Mouse (Mus musculus) hindbrain, embryonic 16.5 days (tissue): Measurements from ENCODE around the gene Rtp3. TPM values are rescaled to one million over a fixed set of nuclear protein-coding genes. Genes with fewer than 3 reads are reported as not detected.

Experiments
- ATAC-seq: fragments of 200-750 bp; cut with Nextera tagmentation; 2 replicates; pipeline ENCODE4 v1.8.0; 2017; ENCODE audit warnings: moderate TSS enrichment, moderate library complexity
- H3K27ac ChIP-seq: fragments of 300-500 bp; sonication (generic); 2 replicates; pipeline ENCODE4 v1.5.1; 2014; ENCODE audit warnings: low read depth, mild to moderate bottlenecking, control low read depth, low read length, moderate library complexity
- H3K27me3 ChIP-seq: fragments of 300-500 bp; sonication (generic); replicated peaks from 2 replicates; pipeline ENCODE4 v1.6.1; 2014; ENCODE audit warnings: low read length; ENCODE audit not compliant: control insufficient read depth, insufficient read depth
- H3K36me3 ChIP-seq: fragments of 300-500 bp; sonication (generic); 2 replicates; pipeline ENCODE4 v1.6.1; 2014; ENCODE audit warnings: mild to moderate bottlenecking, low read length, moderate library complexity, mixed read lengths; ENCODE audit not compliant: control insufficient read depth, insufficient read depth
- H3K4me1 ChIP-seq: fragments of 300-500 bp; sonication (generic); 2 replicates; pipeline ENCODE4 v1.6.1; 2014; ENCODE audit warnings: low read depth, low read length; ENCODE audit not compliant: control insufficient read depth, insufficient read depth
- H3K4me2 ChIP-seq: fragments of 300-500 bp; sonication (generic); 2 replicates; pipeline ENCODE4 v1.6.1; 2014; ENCODE audit warnings: mild to moderate bottlenecking, low read length, control low read depth, moderate library complexity
- H3K4me3 ChIP-seq: fragments of 300-500 bp; sonication (generic); 2 replicates; pipeline ENCODE4 v1.5.1; 2014; ENCODE audit warnings: mild to moderate bottlenecking, low read length, control low read depth, moderate library complexity
- H3K9ac ChIP-seq: fragments of 300-500 bp; sonication (generic); 2 replicates; pipeline ENCODE4 v1.6.1; 2014; ENCODE audit warnings: low read depth, mild to moderate bottlenecking, control low read depth, low read length, moderate library complexity
- H3K9me3 ChIP-seq: fragments of 300-500 bp; sonication (generic); 2 replicates; pipeline ENCODE4 v1.6.1; 2014; ENCODE audit warnings: mild to moderate bottlenecking, low read length, moderate library complexity; ENCODE audit not compliant: control insufficient read depth
- WGBS: fragments of 180-500 bp; shearing (Covaris S2); extraction: QIAGEN DNeasy Blood & Tissue Kit; methylation state at CpG from one replicate; pipeline ENCODE4 v1.1.7; 2014; 5-methylcytosine and 5-hydroxymethylcytosine counted together
- polyA plus RNA-seq: library from polyadenylated mRNA; unstranded; fragments of >200 nt; fragmentation: Nextera tagmentation; extraction: Ambion mirVana; gene quantifications from 2 replicates; pipeline ENCODE4 v1.2.1, GENCODE M21; 2015

Rtp3 gene
- polyA plus RNA-seq, 1 experiment from 2014 or later, result not detected

GRCm38 (mm10) chr9:110944265-110944664 lies 46.1 kb downstream of the Rtp3 start:
- no peak overlapping the region for H3K4me3 ChIP-seq
- H3K9ac ChIP-seq, result no peak overlapping the region
- H3K27me3 ChIP-seq, result peaks cover 12% of the 10 kb centered on the region
- H3K9me3 ChIP-seq, result no peaks in the 10 kb centered on the region
- H3K27ac ChIP-seq, result no peak overlapping the region
- WGBS, result 34% methylated on average over 13 of the region's 13 CpGs
- H3K4me1 ChIP-seq, result no peaks in the 10 kb centered on the region; the same call in 1 of the 2 replicates
- no peaks in the 10 kb centered on the region for H3K36me3 ChIP-seq
- ATAC-seq, result peak; percentile 27
- no peak overlapping the region for H3K4me2 ChIP-seq

- H3K4me1 ChIP-seq, result peaks cover 7% of the 10 kb centered on the region
- 73% methylated on average over 12 of the region's 12 CpGs for WGBS
- H3K36me3 ChIP-seq, result no peaks in the 10 kb centered on the region
- H3K27me3 ChIP-seq, result no peaks in the 10 kb centered on the region
- H3K9me3 ChIP-seq, result no peaks in the 10 kb centered on the region
- H3K4me3 ChIP-seq, result no peak overlapping the region
- H3K4me2 ChIP-seq, result no peak overlapping the region
- H3K27ac ChIP-seq, result no peak overlapping the region
- H3K9ac ChIP-seq, result no peak overlapping the region
- no peak for ATAC-seq
Measured at GRCm38 (mm10) chr9:110937506-110938490, 52.6 kb downstream of the Rtp3 start.

GRCm38 (mm10) chr9:110935941-110936340 lies 54.4 kb downstream of the Rtp3 start:
- H3K4me2 ChIP-seq, result no peak overlapping the region
- H3K36me3 ChIP-seq, result no peaks in the 10 kb centered on the region
- peaks cover 7% of the 10 kb centered on the region for H3K4me1 ChIP-seq
- H3K9ac ChIP-seq, result no peak overlapping the region
- no peak overlapping the region for H3K27ac ChIP-seq
- no peak overlapping the region for H3K4me3 ChIP-seq
- no peak for ATAC-seq
- no peaks in the 10 kb centered on the region for H3K9me3 ChIP-seq
- H3K27me3 ChIP-seq, result no peaks in the 10 kb centered on the region
- 79% methylated on average over 7 of the region's 7 CpGs for WGBS

Other genes starting within 250 kb of the Rtp3 start
- gene Myl3, start 248.7 kb downstream of the Rtp3 start, polyA plus RNA-seq, result 1.1 and 2.3 TPM in 2 replicates
- gene Pth1r, start 243.4 kb downstream of the Rtp3 start, polyA plus RNA-seq, result 12.3 and 13.6 TPM in 2 replicates
- not detected in 2 replicates for gene Prss42, start 192.4 kb downstream of the Rtp3 start, polyA plus RNA-seq
- gene Prss44, start 176.6 kb downstream of the Rtp3 start, polyA plus RNA-seq, result not detected in 2 replicates
- gene Prss43, start 163.9 kb downstream of the Rtp3 start, polyA plus RNA-seq, result 0.06 TPM in 1 of 2 replicates, not detected in the other
- gene Prss45, start 156.0 kb downstream of the Rtp3 start, polyA plus RNA-seq, result 0.12 and 0.29 TPM in 2 replicates
- gene Prss46, start 146.1 kb downstream of the Rtp3 start, polyA plus RNA-seq, result not detected in 2 replicates
- 0.49 and 0.71 TPM in 2 replicates for gene Prss50, start 132.6 kb downstream of the Rtp3 start, polyA plus RNA-seq
- 2.1 and 2.7 TPM in 2 replicates for gene Als2cl, start 110.7 kb downstream of the Rtp3 start, polyA plus RNA-seq
- gene Tmie, start 110.5 kb downstream of the Rtp3 start, polyA plus RNA-seq, result 5.2 and 6.2 TPM in 2 replicates
- not detected in 2 replicates for gene Fam240a, start 73.7 kb downstream of the Rtp3 start, polyA plus RNA-seq
- 0.20 and 0.28 TPM in 2 replicates for gene Tdgf1, start 44.4 kb downstream of the Rtp3 start, polyA plus RNA-seq
- gene Lrrc2, start 39.0 kb downstream of the Rtp3 start, polyA plus RNA-seq, result 1.1 and 1.2 TPM in 2 replicates
- 1.0 and 1.3 TPM in 2 replicates for gene Ltf, start 28.7 kb upstream of the Rtp3 start, polyA plus RNA-seq
- gene Ccrl2, start 66.9 kb upstream of the Rtp3 start, polyA plus RNA-seq, result 0.86 and 1.2 TPM in 2 replicates
- gene Lrrfip2, start 127.0 kb upstream of the Rtp3 start, polyA plus RNA-seq, result 46.5 and 47.1 TPM in 2 replicates